Mouse (Mus musculus) heart, adult 11 months (tissue): ENCODE data around the gene Tnrc6c.
A peak's percentile ranks its signal among the peaks of the same experiment; 100 is the strongest.
"Not testable (repeated sequence)": the region's sequence is repeated elsewhere in the genome, so short reads cannot be mapped to it uniquely, and the experiment has no call there.

Source experiments
- DNase-seq: peaks from one replicate; pipeline ENCODE4 v3.0.0; 2022

Tnrc6c gene

GRCm38 (mm10) chr11:117776085-117776792, 122.2 kb downstream of the Tnrc6c start:
- peak; percentile 91 for DNase-seq

- no peak for DNase-seq
Observed at GRCm38 (mm10) chr11:117777111-117777510, 123.0 kb downstream of the Tnrc6c start.

- DNase-seq, result peak; percentile 92
Observed at GRCm38 (mm10) chr11:117778031-117778430, 123.9 kb downstream of the Tnrc6c start.

DNA sequence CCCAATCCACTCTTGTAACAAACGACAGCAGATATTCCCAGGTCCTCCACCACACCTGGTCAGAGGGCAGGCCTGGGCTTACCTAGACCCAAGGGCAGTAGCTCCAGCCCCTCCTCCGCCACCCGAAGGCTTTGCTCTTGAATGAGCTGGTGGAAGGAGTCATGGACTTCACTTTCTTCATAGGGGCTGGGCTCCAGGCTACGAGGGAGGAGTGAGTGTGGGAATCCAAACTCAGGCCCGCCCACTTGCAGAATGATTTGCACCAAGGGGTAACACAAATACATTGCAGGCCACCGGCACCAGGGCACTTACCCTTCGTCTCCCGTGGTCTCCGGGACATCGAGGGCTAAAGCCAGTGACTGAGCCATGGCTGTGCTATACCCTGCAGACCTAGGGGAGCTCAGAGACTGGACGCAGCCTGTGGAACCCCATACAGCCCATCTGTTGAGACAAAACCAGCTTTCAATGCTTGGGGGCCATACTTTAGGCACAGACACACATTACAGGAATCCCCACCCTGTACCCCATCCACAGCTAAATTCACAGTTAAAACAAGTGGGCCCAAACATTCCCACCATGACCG, 124.9 kb downstream of the Tnrc6c start:
- peak; percentile 96 for DNase-seq

- DNase-seq, result peak; percentile 99
Observed at GRCm38 (mm10) chr11:117779434-117780198, 125.5 kb downstream of the Tnrc6c start.

- no peak for DNase-seq
Observed at GRCm38 (mm10) chr11:117780199-117780515, 126.1 kb downstream of the Tnrc6c start.

DNA sequence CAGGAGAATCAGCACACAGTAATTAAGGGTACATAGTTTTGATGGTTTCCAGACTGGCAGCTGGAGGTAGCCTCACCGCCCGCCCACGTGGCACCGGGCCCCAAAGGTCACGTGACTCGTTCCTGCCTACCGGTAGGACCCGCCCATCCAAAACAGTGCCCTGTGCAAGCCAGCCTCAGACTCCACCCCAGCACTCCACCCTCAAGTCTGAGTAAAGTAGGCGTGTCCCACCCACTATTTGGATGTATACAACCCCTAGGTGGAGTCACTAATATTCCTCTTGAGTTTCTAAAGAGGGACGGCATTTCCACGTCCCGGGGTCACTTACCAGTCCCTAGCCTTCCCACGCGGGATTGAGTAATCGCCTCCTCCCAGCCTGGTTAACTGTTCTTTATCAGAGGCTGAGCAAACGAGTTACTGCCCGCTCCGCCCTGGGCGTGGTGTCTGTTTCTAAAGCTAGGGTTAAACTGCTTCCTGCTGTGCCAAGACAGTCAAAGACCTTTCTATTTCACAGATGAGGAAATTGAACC, 126.6 kb downstream of the Tnrc6c start:
- DNase-seq, result peak; percentile 99

DNA sequence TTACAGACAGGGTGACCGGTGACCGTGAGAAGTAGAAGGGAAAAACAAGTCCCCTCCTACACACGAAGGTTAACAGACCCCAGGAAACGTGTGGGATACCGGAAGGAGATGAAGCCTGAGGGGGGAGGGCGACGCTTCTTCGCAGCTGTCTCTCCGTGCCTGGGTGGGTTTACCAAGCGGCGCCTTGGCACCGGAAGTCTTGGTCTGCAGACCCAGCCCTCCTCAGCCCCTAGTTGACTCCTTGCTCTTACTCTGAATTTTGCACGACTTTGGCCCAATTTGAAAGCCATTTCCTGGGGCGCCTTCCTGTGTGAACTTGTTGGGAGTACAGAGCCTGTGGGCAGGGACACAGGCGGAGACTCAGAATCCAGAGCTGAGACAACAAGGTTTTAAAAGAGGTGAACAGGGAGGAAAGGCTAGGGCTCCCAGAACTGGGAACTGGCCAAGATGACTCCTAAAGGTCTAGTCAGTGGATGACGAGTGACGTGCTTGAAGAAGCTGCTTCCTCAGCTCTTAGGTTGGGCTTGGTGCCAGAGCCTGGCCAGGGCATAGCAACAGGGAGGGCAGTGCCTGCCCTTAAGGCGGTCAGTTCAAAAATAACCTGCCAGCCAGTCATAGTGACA, 127.2 kb downstream of the Tnrc6c start:
- DNase-seq, result peak; percentile 98

- peak; percentile 99 for DNase-seq
Observed at GRCm38 (mm10) chr11:117781993-117782704, 128.1 kb downstream of the Tnrc6c start, which contains the start of the genes Tmc8 and Tmc6. Gene Tmc8 (plus strand): TSS chr11:117782076. Gene Tmc6 (minus strand): TSS chr11:117782198.

DNA sequence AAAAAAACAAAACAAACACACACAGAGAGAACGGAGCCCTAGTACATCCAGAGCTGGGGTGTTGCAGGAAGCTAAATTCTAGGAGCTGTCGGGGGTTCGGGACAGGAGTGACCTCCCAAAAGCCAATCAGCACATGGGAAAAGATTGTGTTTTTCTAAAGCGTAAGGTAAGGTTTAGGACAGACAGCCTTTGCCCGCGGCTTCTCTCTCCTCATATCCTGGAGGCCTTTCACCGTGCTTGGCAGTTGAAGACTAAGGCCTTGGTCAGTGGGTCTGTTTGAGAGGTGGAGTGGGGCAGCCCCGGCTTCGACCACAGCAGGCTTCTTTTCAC, 128.6 kb downstream of the Tnrc6c start:
- DNase-seq, result no peak

- peak; percentile 97 for DNase-seq
Observed at GRCm38 (mm10) chr11:117783089-117783488, 129.0 kb downstream of the Tnrc6c start.

DNA sequence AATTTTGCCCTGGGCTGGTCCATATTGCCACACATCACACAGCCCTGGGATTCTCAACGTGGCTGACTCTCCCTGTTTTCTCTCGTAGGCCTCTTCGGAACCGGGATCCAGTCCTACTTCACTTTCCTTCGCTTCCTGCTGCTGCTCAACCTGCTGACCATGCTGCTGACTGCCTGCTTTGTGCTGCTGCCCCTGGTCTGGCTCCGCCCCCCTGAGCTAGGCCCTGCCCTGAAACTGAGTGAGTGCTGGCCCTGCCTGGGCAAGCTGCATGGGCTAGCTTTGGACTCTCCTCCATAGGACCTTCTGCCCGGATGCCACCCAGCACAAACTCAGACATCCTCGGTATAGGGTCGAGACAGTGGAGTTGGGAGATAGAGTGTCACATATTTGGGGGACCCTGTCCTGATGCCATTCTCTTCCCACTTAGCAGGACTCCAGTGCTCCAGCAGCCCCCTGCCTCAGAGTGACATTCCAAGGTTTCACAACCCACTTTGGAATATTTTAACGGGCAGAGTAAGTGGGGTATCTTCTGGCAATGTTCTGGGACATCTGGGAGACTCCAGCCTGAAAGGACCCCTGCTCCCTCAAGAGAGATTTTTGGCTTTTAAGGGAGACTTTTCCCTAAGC, 129.7 kb downstream of the Tnrc6c start:
- DNase-seq, result peak; percentile 97

- DNase-seq, result peak; percentile 95
Observed at GRCm38 (mm10) chr11:117786294-117786693, 132.2 kb downstream of the Tnrc6c start.

GRCm38 (mm10) chr11:117788481-117788880, 134.4 kb downstream of the Tnrc6c start:
- DNase-seq, result not testable (repeated sequence)

DNA sequence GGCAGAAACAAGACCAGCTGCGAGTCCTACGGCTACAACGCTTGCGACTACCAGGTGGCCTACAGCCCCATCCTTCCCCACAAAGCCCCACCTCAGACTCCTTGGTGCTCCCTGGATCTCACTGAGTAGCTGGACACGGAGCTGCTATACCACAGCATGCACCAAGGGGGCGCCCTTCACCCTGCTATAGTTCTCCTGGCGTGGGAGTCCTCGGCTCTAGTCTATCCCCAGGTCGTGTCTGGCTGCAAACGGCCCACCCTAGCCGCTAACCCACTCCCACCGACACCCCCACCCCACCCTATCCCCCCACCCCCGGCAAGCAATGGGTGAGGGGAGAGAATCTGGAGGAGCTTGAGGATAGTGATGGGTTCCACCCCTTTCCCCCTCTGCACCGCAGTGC, 136.2 kb downstream of the Tnrc6c start:
- peak; percentile 96 for DNase-seq

GRCm38 (mm10) chr11:117790703-117791440, 136.8 kb downstream of the Tnrc6c start:
- DNase-seq, result peak; percentile 93

GRCm38 (mm10) chr11:117791441-117791761, 137.3 kb downstream of the Tnrc6c start:
- DNase-seq, result peak; percentile 90

- DNase-seq, result peak; percentile 96
Observed at GRCm38 (mm10) chr11:117792281-117792888, 138.3 kb downstream of the Tnrc6c start.

DNA sequence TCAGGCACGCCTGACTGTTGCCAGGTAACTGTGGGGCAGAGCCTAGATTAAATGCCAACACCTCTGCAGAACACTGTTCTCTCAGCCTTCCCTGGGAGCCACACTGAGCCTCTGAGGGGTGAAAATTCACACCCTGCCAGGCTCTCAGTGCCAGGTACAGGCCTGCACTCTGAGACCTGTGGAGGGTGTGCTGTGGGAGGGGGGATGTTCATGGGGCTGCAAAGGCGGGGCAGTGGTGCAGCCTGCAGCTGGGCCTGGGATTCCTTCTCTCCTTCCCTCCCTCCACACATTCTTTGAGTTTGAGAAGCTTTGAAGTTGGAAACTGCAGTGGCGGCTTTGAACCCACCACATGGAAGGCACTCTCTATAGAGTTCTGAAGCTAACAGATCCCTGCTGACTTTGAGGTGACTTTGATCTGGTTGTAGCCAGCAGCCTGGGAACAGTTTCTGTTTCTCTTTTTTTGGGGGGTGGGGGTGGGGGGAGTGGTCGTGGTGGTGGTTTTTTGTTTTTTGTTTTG, 140.0 kb downstream of the Tnrc6c start:
- DNase-seq, result no peak

- DNase-seq, result no peak
Observed at GRCm38 (mm10) chr11:117796954-117797353, 142.9 kb downstream of the Tnrc6c start.
